Mouse (Mus musculus): ENCODE results near the gene Unc50. TPM values are rescaled to one million over a fixed set of nuclear protein-coding genes. Genes with fewer than 3 reads are reported as not detected.

The Unc50 gene
- polyA plus RNA-seq, 1 experiment = 60.3 TPM

DNA sequence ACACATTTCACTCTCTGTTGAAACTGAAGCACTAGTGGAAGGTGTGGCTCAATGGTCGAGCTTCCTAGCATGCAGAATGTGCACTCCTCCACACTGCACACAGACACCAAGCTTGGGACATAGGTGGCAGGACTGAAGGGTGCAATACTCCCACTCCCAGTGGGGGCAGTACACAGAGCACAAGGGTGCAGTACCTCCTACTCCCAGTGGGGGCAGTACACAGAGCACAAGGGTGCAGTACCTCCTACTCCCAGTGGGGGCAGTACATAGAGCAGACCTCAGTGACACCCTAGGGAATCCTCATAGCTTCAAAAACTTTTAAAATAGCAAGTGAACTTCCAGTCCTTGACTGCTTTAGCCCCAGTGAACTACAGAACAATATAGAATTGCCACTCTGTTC, 10.5 kb upstream of the Unc50 start:
- peak; percentile 85 for TF ChIP-seq CTCF (conservative IDR thresholded peaks at IDR 0.05; ENCODE audit: insufficient read depth, insufficient read length, low read depth, low read length)
- TF ChIP-seq POLR2A (IDR thresholded peaks at IDR 0.05; ENCODE audit: low read depth, low read length) = no peak
- no peaks in the 10 kb centered on the region for H3K27me3 ChIP-seq (replicated peaks; ENCODE audit: control insufficient read depth, insufficient read depth, low read length)
- peak; percentile 42 for DNase-seq
- 84% methylated on average over 1 of the region's 1 CpGs for WGBS
- no peak overlapping the region for H3K27ac ChIP-seq (ENCODE audit: insufficient read depth, low read depth, low read length)
- no peak overlapping the region for H3K4me3 ChIP-seq (ENCODE audit: insufficient read depth, low read depth, low read length)
- no peaks in the 10 kb centered on the region for H3K4me1 ChIP-seq (ENCODE audit: control insufficient read depth, insufficient read depth, low read length)
- peaks cover 4% of the 10 kb centered on the region; the same call in 1 of the 2 replicates for H3K36me3 ChIP-seq (ENCODE audit: control insufficient read depth, insufficient read depth, low read length)

DNA sequence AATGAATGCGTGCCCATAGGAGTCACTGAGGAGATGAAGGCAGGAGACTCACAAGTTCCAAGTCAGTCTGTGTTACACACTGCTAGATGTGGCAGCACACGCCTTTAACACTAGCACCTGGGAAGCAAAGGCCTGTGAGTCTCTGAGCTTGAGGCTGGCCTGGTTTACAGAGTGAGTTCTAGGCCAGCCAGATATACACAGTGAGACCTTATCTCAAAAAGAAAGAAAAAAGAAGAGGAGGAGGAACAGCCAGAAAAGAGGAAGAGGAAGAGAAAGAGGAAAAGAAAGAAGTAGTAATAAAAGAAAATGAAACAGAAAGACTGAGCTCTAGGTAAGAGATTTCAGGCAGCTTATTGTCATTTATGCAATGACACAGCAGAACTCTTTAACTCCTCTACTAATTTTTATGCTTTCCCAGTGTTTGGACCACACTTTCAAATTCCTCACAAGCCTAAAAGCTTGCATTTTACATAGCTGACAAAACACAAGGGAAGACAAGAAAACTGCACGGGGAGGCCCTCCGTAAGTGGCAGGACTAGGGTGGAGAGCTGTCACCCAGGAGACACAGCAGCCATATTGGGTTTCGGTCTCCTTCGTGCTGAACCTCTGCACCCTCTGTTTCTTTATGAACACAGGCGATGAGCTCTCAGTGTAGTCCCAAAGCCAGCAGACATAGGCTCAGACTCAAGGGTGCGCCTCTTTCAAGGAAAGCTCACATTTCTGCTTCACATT, 2.6 kb upstream of the Unc50 start:
- no peak overlapping the region for H3K4me3 ChIP-seq (ENCODE audit: insufficient read depth, low read depth, low read length)
- DNase-seq = no peak
- H3K27ac ChIP-seq (ENCODE audit: insufficient read depth, low read depth, low read length) = no peak overlapping the region
- H3K27me3 ChIP-seq (replicated peaks; ENCODE audit: control insufficient read depth, insufficient read depth, low read length) = no peaks in the 10 kb centered on the region
- 90% methylated on average over 8 of the region's 8 CpGs for WGBS
- peaks cover 2% of the 10 kb centered on the region; the same call in 1 of the 2 replicates for H3K36me3 ChIP-seq (ENCODE audit: control insufficient read depth, insufficient read depth, low read length)
- H3K4me1 ChIP-seq (ENCODE audit: control insufficient read depth, insufficient read depth, low read length) = peaks cover 8% of the 10 kb centered on the region
- TF ChIP-seq CTCF (conservative IDR thresholded peaks at IDR 0.05; ENCODE audit: insufficient read depth, insufficient read length, low read depth, low read length) = no peak
- TF ChIP-seq POLR2A (IDR thresholded peaks at IDR 0.05; ENCODE audit: low read depth, low read length) = no peak

DNA sequence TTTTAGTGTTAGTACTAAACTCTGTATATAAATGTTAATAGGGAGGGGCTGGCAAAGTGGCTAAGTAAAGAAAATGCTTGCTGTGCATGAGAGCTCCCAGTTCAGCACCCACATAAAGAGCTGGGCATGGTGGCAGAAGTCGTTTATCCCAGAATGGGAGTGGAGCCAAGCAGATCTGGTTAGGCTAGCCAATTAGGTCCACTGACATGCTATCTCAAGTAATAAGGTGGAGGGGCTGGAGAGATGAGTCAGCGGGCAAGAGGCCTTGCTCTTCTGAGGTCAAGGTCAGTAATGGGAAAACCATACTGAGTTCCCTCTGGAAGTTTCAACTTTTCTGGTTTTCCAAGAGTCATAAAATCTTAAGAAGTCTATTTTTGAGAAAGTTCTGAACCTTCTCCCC, 1.0 kb upstream of the Unc50 start:
- Histone ChIP-seq H3K27ac (ENCODE audit: insufficient read depth, low read depth, low read length) (no peak overlapping the region), H3K27me3 (replicated peaks; ENCODE audit: control insufficient read depth, insufficient read depth, low read length) (no peaks in the 10 kb centered on the region), H3K4me1 (ENCODE audit: control insufficient read depth, insufficient read depth, low read length) (peaks cover 8% of the 10 kb centered on the region), H3K36me3 (ENCODE audit: control insufficient read depth, insufficient read depth, low read length) (peaks cover 2% of the 10 kb centered on the region; the same call in 1 of the 2 replicates), H3K4me3 (ENCODE audit: insufficient read depth, low read depth, low read length) (peak overlapping the region; percentile 74)
- no peak for TF ChIP-seq POLR2A (IDR thresholded peaks at IDR 0.05; ENCODE audit: low read depth, low read length)
- no peak for DNase-seq
- 49% methylated on average over 2 of the region's 2 CpGs for WGBS

DNA sequence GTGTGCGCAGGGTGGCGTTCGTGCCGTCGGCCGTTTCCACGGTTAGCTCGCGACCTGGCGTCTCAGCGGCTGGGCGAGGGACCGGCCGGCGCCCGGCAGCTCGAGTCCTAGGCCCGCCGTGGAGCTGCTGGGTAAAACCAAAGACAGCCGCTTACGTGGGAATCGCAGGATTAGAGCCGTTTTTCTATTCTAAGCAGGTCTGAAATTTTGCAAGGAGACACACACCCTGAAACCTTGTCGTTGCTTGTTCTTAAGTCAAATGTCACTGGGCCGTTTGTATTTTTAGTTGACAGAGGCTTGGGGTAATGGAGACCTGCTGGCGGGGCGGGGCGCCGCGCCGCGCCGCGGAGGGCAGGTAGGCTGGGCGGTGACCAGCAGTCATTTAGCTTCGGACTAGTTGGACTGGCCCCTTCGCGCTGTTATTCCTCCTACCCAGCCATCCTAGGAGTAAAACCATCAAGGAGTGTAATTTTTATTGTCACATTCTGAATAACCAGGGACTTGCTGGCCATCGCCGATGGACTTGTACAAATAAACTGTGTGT, 430 bp downstream of the Unc50 start:
- H3K4me3 ChIP-seq (ENCODE audit: insufficient read depth, low read depth, low read length) = peak overlapping the region; percentile 74
- peaks cover 8% of the 10 kb centered on the region for H3K4me1 ChIP-seq (ENCODE audit: control insufficient read depth, insufficient read depth, low read length)
- no peak for DNase-seq
- TF ChIP-seq CTCF (conservative IDR thresholded peaks at IDR 0.05; ENCODE audit: insufficient read depth, insufficient read length, low read depth, low read length) (no peak), POLR2A (IDR thresholded peaks at IDR 0.05; ENCODE audit: low read depth, low read length) (no peak)
- peak overlapping the region; percentile 39; the same call in 1 of the 2 replicates for H3K27ac ChIP-seq (ENCODE audit: insufficient read depth, low read depth, low read length)
- no peaks in the 10 kb centered on the region for H3K36me3 ChIP-seq (ENCODE audit: control insufficient read depth, insufficient read depth, low read length)
- no peaks in the 10 kb centered on the region for H3K27me3 ChIP-seq (replicated peaks; ENCODE audit: control insufficient read depth, insufficient read depth, low read length)
- WGBS = under 1% methylated on average over 40 of the region's 40 CpGs

DNA sequence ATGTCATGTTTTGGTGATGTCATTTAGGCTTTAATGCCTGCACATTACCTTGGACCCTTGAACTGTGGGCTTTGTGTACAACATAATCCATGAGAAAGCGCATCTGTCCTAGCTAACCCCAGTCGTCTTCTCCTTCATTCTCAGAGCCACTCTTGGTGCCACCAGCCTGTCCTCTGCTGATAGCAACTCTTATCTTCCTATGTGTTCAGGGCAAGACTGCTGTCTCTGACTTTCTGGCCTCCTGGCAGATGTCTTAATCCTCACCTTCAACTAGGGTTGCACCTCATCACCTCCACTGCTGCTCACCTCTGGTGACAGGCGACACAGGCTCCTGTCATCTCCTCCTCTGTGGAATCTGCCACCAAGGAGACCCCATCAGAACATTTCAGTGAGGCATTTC, 6.5 kb downstream of the Unc50 start:
- Histone ChIP-seq H3K27ac (ENCODE audit: insufficient read depth, low read depth, low read length) (no peak overlapping the region), H3K27me3 (replicated peaks; ENCODE audit: control insufficient read depth, insufficient read depth, low read length) (no peaks in the 10 kb centered on the region), H3K4me1 (ENCODE audit: control insufficient read depth, insufficient read depth, low read length) (no peaks in the 10 kb centered on the region), H3K36me3 (ENCODE audit: control insufficient read depth, insufficient read depth, low read length) (peaks cover 5% of the 10 kb centered on the region; the same call in 1 of the 2 replicates), H3K4me3 (ENCODE audit: insufficient read depth, low read depth, low read length) (no peak overlapping the region)
- TF ChIP-seq CTCF (conservative IDR thresholded peaks at IDR 0.05; ENCODE audit: insufficient read depth, insufficient read length, low read depth, low read length) = no peak
- WGBS = 93% methylated on average over 3 of the region's 3 CpGs
- no peak for DNase-seq

DNA sequence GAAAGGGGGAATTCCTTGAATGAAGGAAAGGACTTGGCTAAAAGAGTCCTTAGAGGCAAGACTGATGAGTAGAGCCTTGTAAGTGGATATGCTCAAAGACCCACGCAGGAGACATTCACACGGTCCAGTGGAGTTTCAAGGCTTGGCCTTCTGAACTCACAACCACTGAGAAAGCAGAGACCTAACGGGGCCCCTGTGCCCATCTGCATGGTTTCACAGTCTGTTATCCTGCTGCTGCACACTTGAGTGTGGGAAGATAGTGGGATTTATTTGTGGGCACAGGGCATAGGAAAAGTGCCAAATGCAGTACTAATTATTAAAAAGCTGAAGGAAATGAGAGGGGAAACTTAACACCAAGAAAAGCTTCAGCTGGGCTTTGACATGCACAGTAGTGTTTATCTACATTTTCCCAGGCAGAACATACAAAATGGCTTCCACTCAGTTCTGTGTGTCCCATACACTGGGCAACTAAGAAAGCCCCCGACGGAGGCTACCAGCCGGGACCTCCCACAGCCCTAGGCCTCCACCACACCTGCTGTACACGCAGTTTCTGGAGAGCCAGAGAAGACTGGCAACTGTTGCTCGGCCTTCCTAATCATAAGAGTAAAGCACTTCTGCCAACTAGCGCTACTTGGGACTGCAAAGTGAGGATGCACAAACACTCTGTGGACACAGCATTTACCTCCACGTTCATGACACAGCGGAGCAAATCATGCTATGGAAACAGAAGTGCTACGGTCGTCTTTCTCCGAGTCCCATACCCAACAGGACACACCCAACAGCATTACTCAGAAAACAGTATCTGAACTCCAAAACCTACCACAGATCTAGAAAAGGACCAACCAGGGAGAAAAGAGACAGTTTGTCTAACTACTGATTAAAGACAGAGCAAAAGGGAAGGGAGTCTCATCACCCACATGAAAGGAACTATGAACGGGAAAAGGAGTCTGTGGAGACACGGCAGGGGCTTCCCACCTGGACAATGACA, 13.2 kb downstream of the Unc50 start:
- no peak for DNase-seq
- no peak for TF ChIP-seq CTCF (conservative IDR thresholded peaks at IDR 0.05; ENCODE audit: insufficient read depth, insufficient read length, low read depth, low read length)
- no peak for TF ChIP-seq POLR2A (IDR thresholded peaks at IDR 0.05; ENCODE audit: low read depth, low read length)
- no peak overlapping the region for H3K27ac ChIP-seq (ENCODE audit: insufficient read depth, low read depth, low read length)
- WGBS = 86% methylated on average over 16 of the region's 16 CpGs
- no peaks in the 10 kb centered on the region for H3K4me1 ChIP-seq (ENCODE audit: control insufficient read depth, insufficient read depth, low read length)
- no peak overlapping the region for H3K4me3 ChIP-seq (ENCODE audit: insufficient read depth, low read depth, low read length)
- H3K36me3 ChIP-seq (ENCODE audit: control insufficient read depth, insufficient read depth, low read length) = peaks cover 2% of the 10 kb centered on the region
- H3K27me3 ChIP-seq (replicated peaks; ENCODE audit: control insufficient read depth, insufficient read depth, low read length) = no peaks in the 10 kb centered on the region
